Mouse (Mus musculus): ENCODE results near the gene Mgll. TPM values are rescaled to one million over a fixed set of nuclear protein-coding genes. Genes with fewer than 3 reads are reported as not detected.

Gene Mgll
- polyA plus RNA-seq (2014; fragmentation: Nextera tagmentation; extraction: Ambion mirVana): 19.3 and 23.1 TPM in 2 replicates

- peak within 1 kb of the TSS; percentile 68 for H3K9ac ChIP-seq (ENCODE audit: low read length)
- peak within 1 kb of the TSS; percentile 33; the same call in 1 of the 2 replicates for H3K27ac ChIP-seq (ENCODE audit: low read depth, low read length)
- peak within 1 kb of the TSS; percentile 62 for H3K4me3 ChIP-seq (ENCODE audit: low read depth, low read length)
These were observed at the start of gene Mgll for GRCm38 (mm10) chr6:88724313-88725195. TSS of gene Mgll (plus strand) at chr6:88724412.

GRCm38 (mm10) chr6:88675815-88676214 is 48.4 kb upstream of the Mgll start:
- Histone ChIP-seq H3K9me3 (replicated peaks; ENCODE audit: control insufficient read depth, low read length) (no peaks in the 10 kb centered on the region), H3K4me2 (ENCODE audit: low read length) (no peak overlapping the region), H3K27ac (ENCODE audit: low read depth, low read length) (no peak overlapping the region), H3K36me3 (ENCODE audit: control insufficient read depth, insufficient read depth, low read length) (no peaks in the 10 kb centered on the region), H3K4me3 (ENCODE audit: low read depth, low read length) (no peak overlapping the region), H3K4me1 (ENCODE audit: control insufficient read depth, insufficient read depth, low read length) (no peaks in the 10 kb centered on the region), H3K27me3 (replicated peaks; ENCODE audit: control insufficient read depth, insufficient read depth, low read length) (no peaks in the 10 kb centered on the region), H3K9ac (ENCODE audit: low read length) (no peak overlapping the region)
- WGBS: 95% methylated on average over 2 of the region's 2 CpGs
- DNase-seq (ENCODE audit: low spot score) (no peak), ATAC-seq (no peak)

More at GRCm38 (mm10) chr6:88724313-88725195, at the start of gene Mgll:
- peak; percentile 90 for ATAC-seq
- Histone ChIP-seq H3K4me1 (ENCODE audit: control insufficient read depth, insufficient read depth, low read length) (no peaks in the 10 kb centered on the region; the same call in 1 of the 2 replicates), H3K9me3 (replicated peaks; ENCODE audit: control insufficient read depth, low read length) (no peaks in the 10 kb centered on the region), H3K27me3 (replicated peaks; ENCODE audit: control insufficient read depth, insufficient read depth, low read length) (0 out of 2 replicates have a peak, but pooled peaks cover 9% of the 10 kb centered on the region), H3K36me3 (ENCODE audit: control insufficient read depth, insufficient read depth, low read length) (no peaks in the 10 kb centered on the region), H3K4me2 (ENCODE audit: low read length) (peak within 1 kb of the TSS; percentile 90)
- under 1% methylated on average over 103 of the region's 105 CpGs for WGBS
- DNase-seq (ENCODE audit: low spot score): peak; percentile 77

- no peaks in the 10 kb centered on the region for H3K36me3 ChIP-seq (ENCODE audit: control insufficient read depth, insufficient read depth, low read length)
- no peak overlapping the region for H3K9ac ChIP-seq (ENCODE audit: low read length)
- no peaks in the 10 kb centered on the region for H3K9me3 ChIP-seq (replicated peaks; ENCODE audit: control insufficient read depth, low read length)
- no peaks in the 10 kb centered on the region for H3K27me3 ChIP-seq (replicated peaks; ENCODE audit: control insufficient read depth, insufficient read depth, low read length)
- no peaks in the 10 kb centered on the region for H3K4me1 ChIP-seq (ENCODE audit: control insufficient read depth, insufficient read depth, low read length)
- H3K4me2 ChIP-seq (ENCODE audit: low read length): no peak overlapping the region
- H3K27ac ChIP-seq (ENCODE audit: low read depth, low read length): no peak overlapping the region
- no peak for DNase-seq (ENCODE audit: low spot score)
- 94% methylated on average over 6 of the region's 6 CpGs for WGBS
- ATAC-seq: no peak
- no peak overlapping the region for H3K4me3 ChIP-seq (ENCODE audit: low read depth, low read length)
These were observed 47.2 kb upstream of the Mgll start for GRCm38 (mm10) chr6:88676753-88677736.

- Histone ChIP-seq H3K4me1 (ENCODE audit: control insufficient read depth, insufficient read depth, low read length) (no peaks in the 10 kb centered on the region), H3K36me3 (ENCODE audit: control insufficient read depth, insufficient read depth, low read length) (no peaks in the 10 kb centered on the region), H3K27me3 (replicated peaks; ENCODE audit: control insufficient read depth, insufficient read depth, low read length) (no peaks in the 10 kb centered on the region), H3K9me3 (replicated peaks; ENCODE audit: control insufficient read depth, low read length) (no peaks in the 10 kb centered on the region), H3K4me3 (ENCODE audit: low read depth, low read length) (no peak overlapping the region), H3K9ac (ENCODE audit: low read length) (no peak overlapping the region), H3K4me2 (ENCODE audit: low read length) (no peak overlapping the region), H3K27ac (ENCODE audit: low read depth, low read length) (no peak overlapping the region)
- DNase-seq (ENCODE audit: low spot score) (no peak), ATAC-seq (no peak)
- 69% methylated on average over 2 of the region's 2 CpGs for WGBS
These were observed 46.5 kb upstream of the Mgll start for GRCm38 (mm10) chr6:88677738-88678137.

GRCm38 (mm10) chr6:88681026-88681425 is 43.2 kb upstream of the Mgll start:
- H3K36me3 ChIP-seq (ENCODE audit: control insufficient read depth, insufficient read depth, low read length): no peaks in the 10 kb centered on the region
- H3K27ac ChIP-seq (ENCODE audit: low read depth, low read length): no peak overlapping the region
- H3K27me3 ChIP-seq (replicated peaks; ENCODE audit: control insufficient read depth, insufficient read depth, low read length): no peaks in the 10 kb centered on the region
- DNase-seq (ENCODE audit: low spot score): no peak
- H3K4me3 ChIP-seq (ENCODE audit: low read depth, low read length): no peak overlapping the region
- H3K4me1 ChIP-seq (ENCODE audit: control insufficient read depth, insufficient read depth, low read length): peaks cover 4% of the 10 kb centered on the region; the same call in 1 of the 2 replicates
- WGBS: 94% methylated on average over 3 of the region's 3 CpGs
- no peak for ATAC-seq
- no peak overlapping the region for H3K4me2 ChIP-seq (ENCODE audit: low read length)
- no peak overlapping the region for H3K9ac ChIP-seq (ENCODE audit: low read length)
- H3K9me3 ChIP-seq (replicated peaks; ENCODE audit: control insufficient read depth, low read length): no peaks in the 10 kb centered on the region

GRCm38 (mm10) chr6:88683380-88684053 is 40.7 kb upstream of the Mgll start:
- DNase-seq (ENCODE audit: low spot score): peak; percentile 61
- no peak for ATAC-seq
- H3K36me3 ChIP-seq (ENCODE audit: control insufficient read depth, insufficient read depth, low read length): no peaks in the 10 kb centered on the region
- 16% methylated on average over 7 of the region's 7 CpGs for WGBS
- H3K9ac ChIP-seq (ENCODE audit: low read length): no peak overlapping the region
- no peak overlapping the region for H3K4me2 ChIP-seq (ENCODE audit: low read length)
- H3K9me3 ChIP-seq (replicated peaks; ENCODE audit: control insufficient read depth, low read length): no peaks in the 10 kb centered on the region
- no peak overlapping the region for H3K4me3 ChIP-seq (ENCODE audit: low read depth, low read length)
- H3K27me3 ChIP-seq (replicated peaks; ENCODE audit: control insufficient read depth, insufficient read depth, low read length): no peaks in the 10 kb centered on the region
- peaks cover 4% of the 10 kb centered on the region; the same call in 1 of the 2 replicates for H3K4me1 ChIP-seq (ENCODE audit: control insufficient read depth, insufficient read depth, low read length)
- no peak overlapping the region; the same call in 1 of the 2 replicates for H3K27ac ChIP-seq (ENCODE audit: low read depth, low read length)

GRCm38 (mm10) chr6:88688171-88688570 is 36.0 kb upstream of the Mgll start:
- no peaks in the 10 kb centered on the region for H3K36me3 ChIP-seq (ENCODE audit: control insufficient read depth, insufficient read depth, low read length)
- no peak overlapping the region for H3K4me2 ChIP-seq (ENCODE audit: low read length)
- H3K4me1 ChIP-seq (ENCODE audit: control insufficient read depth, insufficient read depth, low read length): peaks cover 4% of the 10 kb centered on the region; the same call in 1 of the 2 replicates
- ATAC-seq: no peak
- H3K9me3 ChIP-seq (replicated peaks; ENCODE audit: control insufficient read depth, low read length): no peaks in the 10 kb centered on the region
- 93% methylated on average over 11 of the region's 11 CpGs for WGBS
- no peak overlapping the region for H3K9ac ChIP-seq (ENCODE audit: low read length)
- H3K4me3 ChIP-seq (ENCODE audit: low read depth, low read length): no peak overlapping the region
- no peak overlapping the region for H3K27ac ChIP-seq (ENCODE audit: low read depth, low read length)
- no peak for DNase-seq (ENCODE audit: low spot score)
- no peaks in the 10 kb centered on the region for H3K27me3 ChIP-seq (replicated peaks; ENCODE audit: control insufficient read depth, insufficient read depth, low read length)

GRCm38 (mm10) chr6:88688712-88689111 is 35.5 kb upstream of the Mgll start:
- Histone ChIP-seq H3K4me1 (ENCODE audit: control insufficient read depth, insufficient read depth, low read length) (no peaks in the 10 kb centered on the region; the same call in 1 of the 2 replicates), H3K9ac (ENCODE audit: low read length) (no peak overlapping the region), H3K27ac (ENCODE audit: low read depth, low read length) (no peak overlapping the region), H3K36me3 (ENCODE audit: control insufficient read depth, insufficient read depth, low read length) (no peaks in the 10 kb centered on the region), H3K4me2 (ENCODE audit: low read length) (no peak overlapping the region), H3K4me3 (ENCODE audit: low read depth, low read length) (no peak overlapping the region), H3K9me3 (replicated peaks; ENCODE audit: control insufficient read depth, low read length) (no peaks in the 10 kb centered on the region), H3K27me3 (replicated peaks; ENCODE audit: control insufficient read depth, insufficient read depth, low read length) (no peaks in the 10 kb centered on the region)
- WGBS: 81% methylated on average over 3 of the region's 3 CpGs
- no peak for DNase-seq (ENCODE audit: low spot score)
- no peak for ATAC-seq
